47 mouse cellular contexts compared by ENCODE assay signal in the genomic region with DNA sequence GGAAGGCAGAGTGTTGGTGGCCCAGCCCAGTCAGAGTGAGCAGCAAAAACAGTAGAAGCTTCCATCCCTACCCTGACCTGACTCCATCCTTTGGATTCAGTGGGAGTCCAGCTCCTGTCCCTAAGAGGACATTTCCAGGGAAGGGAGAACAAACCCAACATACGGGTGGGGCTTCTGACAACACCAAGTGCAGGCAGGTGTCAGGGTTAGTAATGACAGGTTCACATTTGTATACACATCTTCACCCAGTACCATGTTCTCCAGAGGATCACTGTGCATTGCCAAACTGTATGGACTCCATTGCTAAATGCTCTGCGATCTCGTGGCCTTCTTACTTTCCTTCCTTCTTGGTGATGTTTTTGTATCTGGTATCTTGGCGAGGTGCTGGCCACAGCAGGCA. TPM values are rescaled to one million over a fixed set of nuclear protein-coding genes. Genes with fewer than 3 reads are reported as not detected.
"Had no signal": no experiment of that assay in that cellular context is flagged by ENCODE, and none has a peak within 500 bp of the region (broad histone marks: within the 10 kb centered on the region; RNA-seq: fewer than 3 reads in every experiment).

A gene (minus strand): TSS at position 101 of the 400 bp plus-strand sequence.

- H3K4me2 ChIP-seq: heart, embryonic 11.5 days; heart, embryonic 12.5 days; heart, embryonic 13.5 days; heart, embryonic 15.5 days; hindbrain, embryonic 12.5 days; hindbrain, embryonic 13.5 days; hindbrain, embryonic 14.5 days; hindbrain, embryonic 15.5 days; intestine, embryonic 15.5 days; kidney, embryonic 15.5 days had no signal

- H3K9me3 ChIP-seq: heart, embryonic 10.5 days; heart, embryonic 12.5 days; heart, embryonic 13.5 days; heart, embryonic 15.5 days; hindbrain, embryonic 10.5 days; hindbrain, embryonic 12.5 days; hindbrain, embryonic 13.5 days; hindbrain, embryonic 15.5 days; intestine, embryonic 15.5 days; kidney, embryonic 15.5 days had no signal

- H3K4me3 ChIP-seq: heart, adult 2 months; heart, embryonic 10.5 days; heart, embryonic 12.5 days; heart, embryonic 13.5 days; heart, embryonic 15.5 days; hindbrain, embryonic 10.5 days; hindbrain, embryonic 12.5 days; hindbrain, embryonic 13.5 days; hindbrain, embryonic 15.5 days; intestine, embryonic 15.5 days; kidney, embryonic 15.5 days; layer of hippocampus, adult 2 months; left cerebral cortex, adult 2 months had no signal

- H3K9ac ChIP-seq: heart, embryonic 12.5 days; heart, embryonic 13.5 days; heart, embryonic 15.5 days; hindbrain, embryonic 12.5 days; hindbrain, embryonic 13.5 days; hindbrain, embryonic 14.5 days; hindbrain, embryonic 15.5 days; intestine, embryonic 15.5 days; kidney, embryonic 15.5 days had no signal

- H3K36me3 ChIP-seq: heart, embryonic 10.5 days; heart, embryonic 12.5 days; heart, embryonic 13.5 days; heart, embryonic 15.5 days; hindbrain, embryonic 10.5 days; hindbrain, embryonic 12.5 days; hindbrain, embryonic 13.5 days; hindbrain, embryonic 15.5 days; intestine, embryonic 15.5 days; kidney, embryonic 15.5 days had no signal

- DNase-seq: heart, adult 18-20 months; heart, adult 2 months; heart, postnatal 10 days; heart, postnatal 14 days; heart, postnatal 36 days; heart, postnatal 4 days; kidney, adult 11 months; kidney, adult 18-20 months; kidney, adult 2 months; kidney, adult 8-10 months; kidney, adult 9 months; kidney, postnatal 10 days; kidney, postnatal 14 days; kidney, postnatal 25 days; kidney, postnatal 36 days; kidney, postnatal 4 days; layer of hippocampus, adult 9-11 months; layer of hippocampus, postnatal 36 days had no signal

- ATAC-seq: hindbrain, embryonic 16.5 days; inflammation-experienced regulatory T-cells, adult 6 months; intestine, embryonic 15.5 days had no signal

- H3K27me3 ChIP-seq: heart, embryonic 12.5 days; heart, embryonic 15.5 days; hindbrain, embryonic 12.5 days; hindbrain, embryonic 13.5 days; hindbrain, embryonic 15.5 days; kidney, embryonic 15.5 days had no signal

- H3K27ac ChIP-seq: heart, adult 2 months; heart, embryonic 10.5 days; heart, embryonic 13.5 days; heart, embryonic 15.5 days; hindbrain, embryonic 10.5 days; hindbrain, embryonic 12.5 days; hindbrain, embryonic 13.5 days; hindbrain, embryonic 14.5 days; hindbrain, embryonic 15.5 days; intestine, embryonic 15.5 days; kidney, embryonic 15.5 days; kidney, postnatal 0 days; layer of hippocampus, adult 2 months; left cerebral cortex, adult 2 months had no signal

- H3K4me1 ChIP-seq: heart, embryonic 13.5 days; heart, embryonic 15.5 days; hindbrain, embryonic 13.5 days; hindbrain, embryonic 15.5 days; kidney, embryonic 15.5 days had no signal

RNA-seq across cellular contexts. Expression of the gene that starts here (rescaled TPM):
- total RNA-seq: heart, postnatal 4 days; hematopoietic stem cell, adult 5-6 weeks; layer of hippocampus, adult 18-20 months; layer of hippocampus, adult 2 months; layer of hippocampus, adult 8-10 months; layer of hippocampus, postnatal 10 days; layer of hippocampus, postnatal 25 days; layer of hippocampus, postnatal 36 days; left cerebral cortex, adult 18-20 months; left cerebral cortex, adult 2 months had no signal
- polyA plus RNA-seq: heart, embryonic 10.5 days; heart, embryonic 11.5 days; heart, embryonic 12.5 days; heart, embryonic 13.5 days; heart, embryonic 14.5 days; heart, embryonic 15.5 days; heart, embryonic 16.5 days; heart, postnatal 0 days; hindbrain, embryonic 10.5 days; hindbrain, embryonic 11.5 days; hindbrain, embryonic 12.5 days; hindbrain, embryonic 13.5 days; hindbrain, embryonic 14.5 days; hindbrain, embryonic 15.5 days; hindbrain, embryonic 16.5 days; inflammation-experienced regulatory T-cells, adult 6 months; intestine, embryonic 15.5 days; kidney, adult 2 months; kidney, embryonic 14.5 days; kidney, embryonic 15.5 days; kidney, embryonic 16.5 days; kidney, postnatal 0 days had no signal
